Mouse (Mus musculus) embryonic facial prominence, embryonic 12.5 days (tissue): ENCODE data around the gene Lrrc75b. TPM values are rescaled to one million over a fixed set of nuclear protein-coding genes. Genes with fewer than 3 reads are reported as not detected.

ENCODE experiments used
- polyA plus RNA-seq: library from polyadenylated mRNA; unstranded; fragments of >200 nt; fragmentation: Nextera tagmentation; extraction: Ambion mirVana; gene quantifications from 2 replicates; pipeline ENCODE4 v1.2.1, GENCODE M21; 2016

Gene Lrrc75b
- polyA plus RNA-seq, 1 experiment from 2014 or later, result 2.7 TPM

Other genes with a start within 250 kb of the Lrrc75b start
- gene Adora2a, start 243.5 kb downstream of the Lrrc75b start, polyA plus RNA-seq, result 2.3 and 4.6 TPM in 2 replicates
- 0.18 and 0.49 TPM in 2 replicates for gene Upb1, start 159.2 kb downstream of the Lrrc75b start, polyA plus RNA-seq
- gene Snrpd3, start 42.8 kb downstream of the Lrrc75b start, polyA plus RNA-seq, result 167 and 186 TPM in 2 replicates
- 31.1 and 31.7 TPM in 2 replicates for gene Gucd1, start 42.4 kb downstream of the Lrrc75b start, polyA plus RNA-seq
- 0.85 and 1.8 TPM in 2 replicates for gene Ggt1, start 1.3 kb upstream of the Lrrc75b start, polyA plus RNA-seq
- 0.91 and 1.9 TPM in 2 replicates for gene Ggt5, start 29.0 kb upstream of the Lrrc75b start, polyA plus RNA-seq
- gene Susd2, start 83.7 kb upstream of the Lrrc75b start, polyA plus RNA-seq, result 1.9 and 2.7 TPM in 2 replicates
- 34.7 and 36.0 TPM in 2 replicates for gene Cabin1, start 204.0 kb upstream of the Lrrc75b start, polyA plus RNA-seq
- gene Ddt, start 213.1 kb upstream of the Lrrc75b start, polyA plus RNA-seq, result 92.2 and 95.4 TPM in 2 replicates
- not detected in 2 replicates for gene Gm20441, start 220.6 kb upstream of the Lrrc75b start, polyA plus RNA-seq
- 9.7 and 10.4 TPM in 2 replicates for gene Gstt3, start 221.1 kb upstream of the Lrrc75b start, polyA plus RNA-seq
- 11.0 TPM in 2 replicates for gene Gstt1, start 238.3 kb upstream of the Lrrc75b start, polyA plus RNA-seq